ENCODE assay signal across 9 mouse cellular contexts in the genomic region with DNA sequence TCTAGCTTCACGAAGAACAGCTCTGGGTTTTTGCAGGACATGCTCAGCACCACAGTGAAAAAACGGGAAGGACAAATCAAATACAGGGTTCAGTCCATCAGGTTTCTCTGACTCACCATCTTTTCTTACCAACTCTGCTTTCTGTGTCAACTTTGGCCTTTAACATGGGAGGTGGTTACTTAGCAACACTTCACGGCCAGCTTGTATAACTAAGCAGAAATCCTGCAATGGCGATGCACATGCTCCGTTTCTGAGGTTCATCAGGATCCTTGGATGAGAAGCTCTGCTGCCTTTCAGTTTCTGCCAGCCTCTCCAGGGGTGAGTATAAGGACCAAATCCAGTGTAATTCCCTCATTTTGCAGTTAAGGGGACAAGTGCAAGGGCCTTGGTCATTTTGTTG. TPM values are rescaled to one million over a fixed set of nuclear protein-coding genes. Genes with fewer than 3 reads are reported as not detected.
A peak's percentile ranks its signal among the peaks of the same experiment; 100 is the strongest.
DNase-seq lines count a peak whose midpoint lies in the region; ATAC-seq and TF ChIP-seq lines count a peak whose summit lies in the region.
"Had no signal": no experiment of that assay in that cellular context is flagged by ENCODE, and none has a peak within 500 bp of the region (broad histone marks: within the 10 kb centered on the region; RNA-seq: fewer than 3 reads in every experiment).

A gene (plus strand): TSS at position 206 of the 400 bp plus-strand sequence.

- no peak for DNase-seq in hindbrain, embryonic 10.5 days (ENCODE audit: low spot score)
- no peak for DNase-seq in urinary bladder, adult 2 months (ENCODE audit: low spot score)
- no peak for DNase-seq in urinary bladder, postnatal 36 days (ENCODE audit: low spot score in 2 of 2)
- DNase-seq in kidney, postnatal 0 days (ENCODE audit: low spot score): no peak
- no peak for DNase-seq in thymus, postnatal 4 days
- DNase-seq: cerebellum, postnatal 14 days had no signal

- no peaks in the 10 kb centered on the region for H3K27me3 ChIP-seq in hindbrain, embryonic 16.5 days (replicated peaks; ENCODE audit: control insufficient read depth, insufficient read depth, low read length)
- H3K27me3 ChIP-seq in hindbrain, embryonic 10.5 days (ENCODE audit: insufficient read depth, poor library complexity, severe bottlenecking): no peaks in the 10 kb centered on the region
- H3K27me3 ChIP-seq in kidney, postnatal 0 days (ENCODE audit: insufficient read depth, low read length): no peaks in the 10 kb centered on the region
- no peaks in the 10 kb centered on the region for H3K27me3 ChIP-seq in forebrain, embryonic 12.5 days

- H3K9ac ChIP-seq in hindbrain, embryonic 16.5 days (ENCODE audit: low read depth, low read length): no peak within 1 kb of the TSS
- no peak within 1 kb of the TSS for H3K9ac ChIP-seq in kidney, postnatal 0 days (ENCODE audit: low read depth, low read length)
- H3K9ac ChIP-seq in forebrain, embryonic 12.5 days: no peak within 1 kb of the TSS

- no peak within 1 kb of the TSS for H3K4me3 ChIP-seq in hindbrain, embryonic 16.5 days (ENCODE audit: low read length)
- no peak within 1 kb of the TSS for H3K4me3 ChIP-seq in hindbrain, embryonic 10.5 days
- H3K4me3 ChIP-seq in kidney, postnatal 0 days (replicated peaks; ENCODE audit: low read depth, low read length): no peak within 1 kb of the TSS
- no peak within 1 kb of the TSS for H3K4me3 ChIP-seq in forebrain, embryonic 12.5 days (replicated peaks)

- no peaks in the 10 kb centered on the region for H3K36me3 ChIP-seq in hindbrain, embryonic 16.5 days (ENCODE audit: control insufficient read depth, insufficient read depth, low read length)
- H3K36me3 ChIP-seq in hindbrain, embryonic 10.5 days: no peaks in the 10 kb centered on the region
- no peaks in the 10 kb centered on the region for H3K36me3 ChIP-seq in kidney, postnatal 0 days (ENCODE audit: insufficient read depth, low read length)
- H3K36me3 ChIP-seq in forebrain, embryonic 12.5 days (replicated peaks): no peaks in the 10 kb centered on the region

- H3K4me2 ChIP-seq in hindbrain, embryonic 16.5 days (ENCODE audit: low read length): no peak within 1 kb of the TSS
- H3K4me2 ChIP-seq in kidney, postnatal 0 days (ENCODE audit: low read length): no peak within 1 kb of the TSS
- no peak within 1 kb of the TSS for H3K4me2 ChIP-seq in forebrain, embryonic 12.5 days

- no peak for TF ChIP-seq CTCF in kidney, postnatal 0 days (IDR thresholded peaks at IDR 0.05; ENCODE audit: low read depth)

- no peak for ATAC-seq in hindbrain, embryonic 16.5 days
- no peak for ATAC-seq in kidney, postnatal 0 days (replicated peaks; ENCODE audit: low FRiP score, low read depth)
- no peak for ATAC-seq in forebrain, embryonic 12.5 days (ENCODE audit: low FRiP score)
- ATAC-seq in erythroblast, adult 5-6 weeks (replicated peaks; ENCODE audit: low FRiP score, poor library complexity, severe bottlenecking): no peak

- H3K4me1 ChIP-seq in hindbrain, embryonic 16.5 days (ENCODE audit: control insufficient read depth, insufficient read depth, low read depth, low read length): peaks cover 3% of the 10 kb centered on the region; the same call in 1 of the 2 replicates
- H3K4me1 ChIP-seq in hindbrain, embryonic 10.5 days (replicated peaks): peaks cover 20% of the 10 kb centered on the region
- peaks cover 13% of the 10 kb centered on the region for H3K4me1 ChIP-seq in kidney, postnatal 0 days (replicated peaks; ENCODE audit: insufficient read depth, low read length)
- 0 out of 2 replicates have a peak, but pooled peaks cover 5% of the 10 kb centered on the region for H3K4me1 ChIP-seq in forebrain, embryonic 12.5 days

- H3K9me3 ChIP-seq in hindbrain, embryonic 16.5 days (ENCODE audit: control insufficient read depth, low read length): no peaks in the 10 kb centered on the region
- no peaks in the 10 kb centered on the region for H3K9me3 ChIP-seq in hindbrain, embryonic 10.5 days
- no peaks in the 10 kb centered on the region for H3K9me3 ChIP-seq in kidney, postnatal 0 days (replicated peaks; ENCODE audit: low read length)
- H3K9me3 ChIP-seq in forebrain, embryonic 12.5 days: no peaks in the 10 kb centered on the region

- H3K27ac ChIP-seq in hindbrain, embryonic 16.5 days (ENCODE audit: low read depth, low read length): no peak within 1 kb of the TSS
- H3K27ac ChIP-seq in hindbrain, embryonic 10.5 days: no peak within 1 kb of the TSS
- H3K27ac ChIP-seq in kidney, postnatal 0 days: peak within 1 kb of the TSS; percentile 78
- no peak within 1 kb of the TSS for H3K27ac ChIP-seq in forebrain, embryonic 12.5 days

- WGBS in hindbrain, embryonic 16.5 days: 59% methylated on average over 5 of the region's 5 CpGs
- 68% methylated on average over 5 of the region's 5 CpGs for WGBS in hindbrain, embryonic 10.5 days
- WGBS in kidney, postnatal 0 days: 64% methylated on average over 5 of the region's 5 CpGs
- 77% methylated on average over 5 of the region's 5 CpGs for WGBS in forebrain, embryonic 12.5 days

RNA-seq across cellular contexts. Expression of the gene that starts here (rescaled TPM):
- 16.0 and 17.1 TPM in 2 replicates for polyA plus RNA-seq in hindbrain, embryonic 16.5 days (2015; fragmentation: Nextera tagmentation; extraction: Ambion mirVana)
- 1.6 and 2.0 TPM in 2 replicates for polyA plus RNA-seq in hindbrain, embryonic 10.5 days (2016; fragmentation: Nextera tagmentation; extraction: Ambion mirVana)
- polyA plus RNA-seq in urinary bladder, adult 2 months (2012; rRNA removed): 57.5 and 62.9 TPM in 2 replicates
- 60.0 and 66.9 TPM in 2 replicates for polyA plus RNA-seq in kidney, postnatal 0 days (2015; fragmentation: Nextera tagmentation; extraction: Ambion mirVana)
- polyA plus RNA-seq in forebrain, embryonic 12.5 days (2016; fragmentation: Nextera tagmentation; extraction: Ambion mirVana): 1.5 and 2.1 TPM in 2 replicates
- total RNA-seq in erythroblast, adult 5-6 weeks (2015; ENCODE audit: low replicate concordance): 2.3 TPM in 1 of 2 replicates, not detected in the other
- 3.5 and 6.5 TPM in 2 replicates for total RNA-seq in erythroblast, adult 5-6 weeks (2017; ENCODE audit: low replicate concordance)
